Mouse (Mus musculus) liver, embryonic 14.5 days (tissue): ENCODE measurements around the gene Smurf2. TPM values are rescaled to one million over a fixed set of nuclear protein-coding genes. Genes with fewer than 3 reads are reported as not detected.

ENCODE experiments used
- ATAC-seq: fragments of 200-750 bp; cut with Nextera tagmentation; 2 replicates; pipeline ENCODE4 v1.8.0; 2017; ENCODE audit warnings: moderate number of reproducible peaks, mild to moderate bottlenecking, moderate library complexity; ENCODE audit not compliant: insufficient read depth
- DNase-seq, 3 experiments: peaks; one replicate each; pipeline ENCODE4 v3.0.0-alpha.2; 2012 to 2013; ENCODE audit warnings: low read depth in 3 of 3, low spot score in 3 of 3
- H3K27ac ChIP-seq: fragments of 300-500 bp; sonication (generic); 2 replicates; pipeline ENCODE4 v1.5.1; 2014; ENCODE audit warnings: moderate library complexity, mild to moderate bottlenecking, control low read depth, inconsistent platforms
- H3K27me3 ChIP-seq: fragments of 300-500 bp; sonication (generic); 2 replicates; pipeline ENCODE4 v1.6.1; 2014; ENCODE audit warnings: mild to moderate bottlenecking, low read length, moderate library complexity; ENCODE audit not compliant: control insufficient read depth, insufficient read depth
- H3K36me3 ChIP-seq: fragments of 300-500 bp; sonication (generic); replicated peaks from 2 replicates; pipeline ENCODE4 v1.6.1; 2014; ENCODE audit warnings: low read depth; ENCODE audit not compliant: control insufficient read depth, insufficient read depth
- H3K4me1 ChIP-seq, 2 experiments: fragments of 200-500 bp in 1 of 2; fragments of 300-500 bp in 1 of 2; sonication (generic) in 1 of 2; replicated peaks; 2 replicates each; pipeline ENCODE4 v1.6.1; 2012 to 2014; ENCODE audit warnings: antibody characterized with exemption in 1 of 2, inconsistent platforms in 1 of 2, low read length in 1 of 2; ENCODE audit not compliant: control insufficient read depth in 2 of 2, insufficient read depth in 2 of 2
- H3K4me2 ChIP-seq: fragments of 300-500 bp; sonication (generic); 2 replicates; pipeline ENCODE4 v1.6.1; 2014; ENCODE audit warnings: low read depth, mild to moderate bottlenecking, control low read depth, moderate library complexity
- H3K4me3 ChIP-seq, 2 experiments: fragments of 200-500 bp in 1 of 2; fragments of 300-500 bp in 1 of 2; sonication (generic) in 1 of 2; 2 replicates each; pipeline ENCODE4 v1.5.1; 2012 to 2014; ENCODE audit warnings: low read depth in 2 of 2, low read length in 2 of 2, mild to moderate bottlenecking in 2 of 2, control low read depth in 1 of 2, inconsistent platforms in 1 of 2, moderate library complexity in 1 of 2; ENCODE audit not compliant: insufficient read depth in 1 of 2
- H3K9ac ChIP-seq: fragments of 300-500 bp; sonication (generic); replicated peaks from 2 replicates; pipeline ENCODE4 v1.6.1; 2014; ENCODE audit warnings: mild to moderate bottlenecking, control low read depth, moderate library complexity
- H3K9me3 ChIP-seq: fragments of 300-500 bp; sonication (generic); 2 replicates; pipeline ENCODE4 v1.6.1; 2016; ENCODE audit warnings: low read length, mixed read lengths; ENCODE audit not compliant: control insufficient read depth
- CTCF ChIP-seq: IDR thresholded peaks from 2 replicates; pipeline ENCODE4 v1.5.1; 2016; ENCODE audit warnings: antibody characterized with exemption, low read depth, control low read depth
- EP300 ChIP-seq: IDR thresholded peaks from 2 replicates; pipeline ENCODE4 v1.6.1; 2016; ENCODE audit warnings: antibody characterized with exemption, low read depth
- WGBS: fragments of 180-500 bp; shearing (Covaris S2); extraction: QIAGEN DNeasy Blood & Tissue Kit; methylation state at CpG from one replicate; pipeline ENCODE4 v1.1.7; 2014; ENCODE audit not compliant: insufficient replicate concordance; 5-methylcytosine and 5-hydroxymethylcytosine counted together
- polyA plus RNA-seq, 2 experiments: library from polyadenylated mRNA; depleted of rRNA in 1 of 2; stranded (reverse) in 1 of 2; unstranded in 1 of 2; fragments of >200 nt; fragmentation: Nextera tagmentation in 1 of 2; extraction: Ambion mirVana in 1 of 2; gene quantifications; 2 replicates each; pipeline versions ENCODE4 v1.2.1 to v1.2.3; 2012 to 2014

Smurf2 gene
- polyA plus RNA-seq, 2 experiments: 3.2 to 3.8 TPM

DNA sequence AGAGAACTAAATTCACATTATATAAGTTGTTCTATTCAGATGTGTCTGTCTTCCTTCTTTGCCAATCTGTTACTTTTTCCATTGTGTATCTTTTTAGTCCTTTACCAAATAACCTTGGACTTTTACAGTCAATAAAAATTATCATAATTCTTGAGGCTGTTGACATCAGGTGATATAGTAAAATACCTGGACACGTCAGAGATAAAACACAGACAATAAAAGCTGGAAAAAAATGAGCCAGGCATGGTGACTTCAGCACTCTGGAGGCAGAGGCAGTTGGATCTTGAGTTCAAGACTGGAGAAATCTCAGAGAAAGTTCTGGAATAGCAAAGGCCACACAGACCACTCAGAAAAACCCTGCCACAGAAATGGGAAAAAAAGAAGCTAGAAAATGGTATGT lies 13.3 kb downstream of the Smurf2 start:
- Histone ChIP-seq H3K4me2 (no peak overlapping the region), H3K9me3 (no peaks in the 10 kb centered on the region), H3K27me3 (no peaks in the 10 kb centered on the region), H3K4me3 (no peak overlapping the region), H3K27ac (no peak overlapping the region), H3K36me3 (no peaks in the 10 kb centered on the region), H3K9ac (no peak overlapping the region), H3K4me1 (no peaks in the 10 kb centered on the region)
- DNase-seq (no peak), ATAC-seq (no peak)
- TF ChIP-seq CTCF: no peak
- TF ChIP-seq EP300: no peak
- 70% methylated on average over 1 of the region's 1 CpGs for WGBS

DNA sequence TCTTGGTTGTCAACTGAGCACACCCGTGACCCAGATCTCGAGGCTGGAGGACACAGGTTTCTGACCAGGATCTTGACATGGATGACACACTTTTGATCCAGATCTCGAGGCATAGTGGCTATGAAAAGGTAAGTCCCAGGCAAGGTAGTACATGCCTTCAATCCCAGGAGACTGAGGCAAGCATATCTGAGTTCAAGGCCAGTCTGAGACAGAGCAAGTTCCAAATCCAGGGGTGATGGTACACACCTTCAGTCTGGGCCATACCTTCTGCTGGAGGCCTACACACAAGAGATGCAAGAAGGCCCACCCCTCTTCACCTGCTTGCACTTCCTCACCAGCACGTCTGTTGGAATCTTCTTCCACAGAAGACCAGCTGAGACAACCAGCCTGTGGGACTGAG lies 14.8 kb downstream of the Smurf2 start:
- WGBS: 68% methylated on average over 4 of the region's 4 CpGs
- Histone ChIP-seq H3K4me2 (no peak overlapping the region), H3K27ac (no peak overlapping the region), H3K27me3 (no peaks in the 10 kb centered on the region), H3K4me1 (no peaks in the 10 kb centered on the region), H3K4me3 (no peak overlapping the region), H3K36me3 (no peaks in the 10 kb centered on the region), H3K9me3 (no peaks in the 10 kb centered on the region), H3K9ac (no peak overlapping the region)
- TF ChIP-seq CTCF: no peak
- TF ChIP-seq EP300: no peak
- ATAC-seq (no peak), DNase-seq (no peak)

DNA sequence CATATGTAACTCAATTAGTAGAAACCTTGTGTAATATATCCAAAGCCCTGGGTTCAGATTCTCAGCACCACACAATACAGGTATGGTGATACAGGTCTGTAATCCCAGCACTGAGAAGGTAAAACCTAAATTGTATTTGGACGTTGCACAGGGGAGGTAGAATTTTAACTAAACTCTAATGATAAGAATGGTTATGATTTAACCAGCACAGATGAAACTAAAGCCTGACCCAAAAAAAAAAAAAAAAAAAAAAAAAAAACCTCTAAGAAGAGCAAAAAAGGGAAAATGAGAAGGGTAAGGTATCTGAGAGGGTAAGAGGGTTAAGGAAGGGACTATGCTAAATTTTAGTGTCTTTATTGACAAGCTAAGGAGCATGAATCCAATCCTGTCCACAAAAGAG lies 20.7 kb downstream of the Smurf2 start:
- no peak overlapping the region for H3K4me2 ChIP-seq
- no peaks in the 10 kb centered on the region for H3K27me3 ChIP-seq
- no peak overlapping the region for H3K4me3 ChIP-seq
- H3K4me1 ChIP-seq: no peaks in the 10 kb centered on the region
- no peaks in the 10 kb centered on the region for H3K36me3 ChIP-seq
- H3K9me3 ChIP-seq: no peaks in the 10 kb centered on the region
- H3K27ac ChIP-seq: no peak overlapping the region
- no peak for ATAC-seq
- WGBS: 59% methylated on average over 1 of the region's 1 CpGs
- TF ChIP-seq CTCF (no peak), EP300 (no peak)
- no peak for DNase-seq
- H3K9ac ChIP-seq: no peak overlapping the region

GRCm38 (mm10) chr11:106896561-106897168 lies 23.9 kb downstream of the Smurf2 start:
- Histone ChIP-seq H3K9ac (no peak overlapping the region), H3K27ac (no peak overlapping the region), H3K4me3 (no peak overlapping the region), H3K4me2 (no peak overlapping the region), H3K9me3 (no peaks in the 10 kb centered on the region), H3K36me3 (no peaks in the 10 kb centered on the region), H3K4me1 (no peaks in the 10 kb centered on the region), H3K27me3 (no peaks in the 10 kb centered on the region)
- no peak for ATAC-seq
- DNase-seq: no peak
- TF ChIP-seq CTCF: no peak
- TF ChIP-seq EP300: no peak
- WGBS: 75% methylated on average over 2 of the region's 2 CpGs

DNA sequence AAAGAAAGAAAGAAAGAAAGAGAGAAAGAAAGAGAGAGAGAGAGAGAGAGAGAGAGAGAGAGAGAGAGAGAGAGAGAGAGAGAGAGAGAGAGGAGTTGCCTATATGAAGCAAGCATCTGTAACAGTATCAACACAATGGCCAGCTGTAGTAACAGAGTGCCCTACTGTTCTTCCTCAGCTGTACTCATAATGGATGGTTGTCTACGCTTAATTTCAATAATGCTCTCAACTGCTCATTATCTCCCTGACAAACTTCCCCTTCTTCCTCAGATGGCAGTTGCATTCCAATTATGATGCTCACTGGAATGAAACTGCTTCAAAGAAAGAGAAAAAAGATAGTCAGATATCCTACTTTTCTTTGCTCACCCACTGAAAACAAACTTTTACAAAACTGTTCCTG lies 36.9 kb downstream of the Smurf2 start:
- no peak overlapping the region for H3K27ac ChIP-seq
- H3K27me3 ChIP-seq: no peaks in the 10 kb centered on the region
- ATAC-seq (no peak), DNase-seq (no peak)
- H3K9ac ChIP-seq: no peak overlapping the region
- no peak overlapping the region for H3K4me3 ChIP-seq
- H3K9me3 ChIP-seq: no peaks in the 10 kb centered on the region
- H3K36me3 ChIP-seq: no peaks in the 10 kb centered on the region
- no peak overlapping the region for H3K4me2 ChIP-seq
- peaks cover 0 to 3% of the 10 kb centered on the region in 2 experiments; a peak in 2 of 4 replicates for H3K4me1 ChIP-seq
- WGBS: 62% methylated on average over 1 of the region's 1 CpGs
- no peak for TF ChIP-seq EP300
- TF ChIP-seq CTCF: no peak
